Mouse (Mus musculus) thymus, adult 2 months (tissue): ENCODE measurements around the gene Morn2. TPM values are rescaled to one million over a fixed set of nuclear protein-coding genes. Genes with fewer than 3 reads are reported as not detected.
"Not testable (repeated sequence)": the region's sequence is repeated elsewhere in the genome, so short reads cannot be mapped to it uniquely, and the experiment has no call there.

Source experiments
- DNase-seq: peaks from one replicate; pipeline ENCODE4 v3.0.0; 2021
- H3K27ac ChIP-seq: fragments of 200-500 bp; 2 replicates; pipeline ENCODE4 v1.5.1; 2012; ENCODE audit warnings: low read length, control low read depth; ENCODE audit not compliant: control insufficient read depth, insufficient read depth
- H3K27me3 ChIP-seq: fragments of 200-500 bp; 2 replicates; pipeline ENCODE4 v1.6.1; 2012; ENCODE audit warnings: mild to moderate bottlenecking, low read length, moderate library complexity, mixed read lengths; ENCODE audit not compliant: control insufficient read depth, insufficient read depth
- H3K36me3 ChIP-seq: fragments of 200-500 bp; 2 replicates; pipeline ENCODE4 v1.6.1; 2012; ENCODE audit warnings: mild to moderate bottlenecking, low read length, moderate library complexity; ENCODE audit not compliant: control insufficient read depth, insufficient read depth
- H3K4me1 ChIP-seq: fragments of 200-500 bp; replicated peaks from 2 replicates; pipeline ENCODE4 v1.6.1; 2012; ENCODE audit warnings: low read length; ENCODE audit not compliant: control insufficient read depth, insufficient read depth
- H3K4me3 ChIP-seq: fragments of 200-500 bp; 2 replicates; pipeline ENCODE4 v1.5.1; 2012; ENCODE audit warnings: mild to moderate bottlenecking, low read length, control low read depth, moderate library complexity; ENCODE audit not compliant: control insufficient read depth, insufficient read depth
- CTCF ChIP-seq: fragments of 200-500 bp; IDR thresholded peaks from 2 replicates; pipeline ENCODE4 v1.5.1; 2012; ENCODE audit warnings: mild to moderate bottlenecking, control low read depth, low read length, moderate library complexity, borderline replicate concordance; ENCODE audit not compliant: control insufficient read depth, poor library complexity, insufficient read depth; ENCODE audit errors: extremely low read depth
- POLR2A ChIP-seq: fragments of 200-500 bp; IDR thresholded peaks from 2 replicates; pipeline ENCODE4 v1.6.1; 2012; ENCODE audit warnings: mild to moderate bottlenecking, low read length, control low read depth, moderate library complexity; ENCODE audit not compliant: control insufficient read depth, poor library complexity, insufficient read depth; ENCODE audit errors: extremely low read depth
- WGBS: fragments of 180-500 bp; shearing (Covaris S2); methylation state at CpG from one replicate; pipeline ENCODE4 v1.1.7; 2018; 5-methylcytosine and 5-hydroxymethylcytosine counted together
- polyA plus RNA-seq: library from polyadenylated mRNA; depleted of rRNA; stranded (reverse); fragments of >200 nt; gene quantifications from 2 replicates; pipeline ENCODE4 v1.2.3, GENCODE M21; 2012

Gene Morn2
- polyA plus RNA-seq, 1 experiment: 2.5 TPM

GRCm38 (mm10) chr17:80267065-80267464 is 22.9 kb upstream of the Morn2 start:
- no peak overlapping the region for H3K27ac ChIP-seq
- H3K4me1 ChIP-seq: no peaks in the 10 kb centered on the region
- TF ChIP-seq CTCF (no peak), POLR2A (no peak)
- no peak for DNase-seq
- H3K36me3 ChIP-seq: peaks cover 51% of the 10 kb centered on the region
- WGBS: 97% methylated on average over 4 of the region's 4 CpGs
- no peaks in the 10 kb centered on the region for H3K27me3 ChIP-seq
- no peak overlapping the region for H3K4me3 ChIP-seq

- TF ChIP-seq CTCF (no peak), POLR2A (no peak)
- Histone ChIP-seq H3K27ac (no peak overlapping the region), H3K4me3 (no peak overlapping the region), H3K27me3 (no peaks in the 10 kb centered on the region), H3K36me3 (peaks cover 59% of the 10 kb centered on the region), H3K4me1 (no peaks in the 10 kb centered on the region)
- over 99% methylated on average over 3 of the region's 3 CpGs for WGBS
- DNase-seq: no peak
Observed at GRCm38 (mm10) chr17:80268151-80268550, 21.9 kb upstream of the Morn2 start.

GRCm38 (mm10) chr17:80270622-80271021 is 19.4 kb upstream of the Morn2 start:
- DNase-seq, H3K27ac ChIP-seq, H3K4me3 ChIP-seq, H3K27me3 ChIP-seq, H3K4me1 ChIP-seq: not testable (repeated sequence)
- H3K36me3 ChIP-seq: peaks cover 57% of the 10 kb centered on the region
- WGBS: 97% methylated on average over 7 of the region's 7 CpGs

- H3K4me1 ChIP-seq: no peaks in the 10 kb centered on the region
- peaks cover 41% of the 10 kb centered on the region for H3K36me3 ChIP-seq
- no peak overlapping the region for H3K4me3 ChIP-seq
- no peaks in the 10 kb centered on the region for H3K27me3 ChIP-seq
- no peak for DNase-seq
- no peak overlapping the region for H3K27ac ChIP-seq
- TF ChIP-seq CTCF (no peak), POLR2A (no peak)
- 97% methylated on average over 4 of the region's 4 CpGs for WGBS
Observed at GRCm38 (mm10) chr17:80278255-80278654, 11.7 kb upstream of the Morn2 start.

- 99% methylated on average over 8 of the region's 8 CpGs for WGBS
Observed at GRCm38 (mm10) chr17:80279340-80280070, 10.5 kb upstream of the Morn2 start.

GRCm38 (mm10) chr17:80284446-80284845 is 5.6 kb upstream of the Morn2 start:
- Histone ChIP-seq H3K27me3 (no peaks in the 10 kb centered on the region), H3K36me3 (peaks cover 6% of the 10 kb centered on the region), H3K4me1 (peaks cover 6% of the 10 kb centered on the region; the same call in 1 of the 2 replicates), H3K4me3 (no peak overlapping the region), H3K27ac (no peak overlapping the region)
- DNase-seq: no peak
- no peak for TF ChIP-seq POLR2A
- TF ChIP-seq CTCF: no peak
- WGBS: 72% methylated on average over 4 of the region's 4 CpGs

More at GRCm38 (mm10) chr17:80279340-80280070, 10.5 kb upstream of the Morn2 start:
- TF ChIP-seq POLR2A (no peak), CTCF (no peak)
- no peak for DNase-seq
- peaks cover 36% of the 10 kb centered on the region for H3K36me3 ChIP-seq
- H3K4me1 ChIP-seq: no peaks in the 10 kb centered on the region
- H3K4me3 ChIP-seq: no peak overlapping the region
- no peak overlapping the region for H3K27ac ChIP-seq
- no peaks in the 10 kb centered on the region for H3K27me3 ChIP-seq

GRCm38 (mm10) chr17:80288012-80288411 is 2.0 kb upstream of the Morn2 start:
- DNase-seq: no peak
- TF ChIP-seq CTCF (no peak), POLR2A (no peak)
- peaks cover 6% of the 10 kb centered on the region; the same call in 1 of the 2 replicates for H3K4me1 ChIP-seq
- no peak overlapping the region for H3K4me3 ChIP-seq
- H3K27ac ChIP-seq: no peak overlapping the region
- no peaks in the 10 kb centered on the region for H3K27me3 ChIP-seq
- WGBS: 69% methylated on average over 6 of the region's 6 CpGs
- no peaks in the 10 kb centered on the region for H3K36me3 ChIP-seq
